Mouse (Mus musculus): ENCODE data around the gene Smarca5. TPM values are rescaled to one million over a fixed set of nuclear protein-coding genes. Genes with fewer than 3 reads are reported as not detected.

The Smarca5 gene
- polyA plus RNA-seq, 1 experiment from 2014 or later = 106 TPM

DNA sequence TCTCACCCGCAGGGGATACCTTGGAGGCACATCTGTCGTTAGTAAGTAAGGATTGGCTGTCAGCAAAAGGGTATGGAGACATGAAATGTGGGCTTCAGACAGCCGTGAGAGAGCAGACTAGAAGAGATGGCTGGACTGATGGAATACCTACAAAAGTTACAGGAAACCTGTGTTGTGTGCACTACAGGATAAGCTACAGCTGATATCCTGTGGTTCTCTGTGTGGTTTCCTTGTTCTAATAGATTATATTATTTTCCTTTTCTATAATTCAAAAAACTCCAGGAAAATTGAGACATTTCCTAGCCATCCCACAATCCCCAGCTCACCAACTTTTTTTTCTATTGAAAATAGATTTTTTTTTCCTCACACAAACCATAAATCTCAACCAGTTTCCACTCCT, 75.8 kb downstream of the Smarca5 start:
- no peak for ATAC-seq (ENCODE audit: insufficient read depth)

DNA sequence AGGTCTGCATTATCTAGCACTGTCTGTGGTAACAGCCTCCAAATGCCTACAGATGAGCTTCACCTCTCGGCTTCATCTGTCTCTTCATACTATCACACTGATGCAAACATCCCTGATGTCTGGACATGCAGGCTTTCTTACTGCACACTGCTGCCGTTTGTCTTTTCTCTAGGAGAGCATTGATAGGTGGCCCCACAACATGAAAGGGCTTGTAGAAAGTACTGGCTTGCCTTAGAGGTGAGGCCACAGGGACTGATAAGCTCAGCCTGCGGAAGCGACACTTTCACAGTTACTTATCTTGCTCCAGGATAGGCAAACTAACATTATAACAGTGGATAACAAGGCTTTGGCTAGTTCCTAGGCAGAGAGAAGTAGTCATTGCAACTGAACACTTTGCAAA, 78.2 kb downstream of the Smarca5 start:
- Histone ChIP-seq H3K27ac (ENCODE audit: low read depth) (no peak overlapping the region), H3K9ac (no peak overlapping the region), H3K4me2 (no peak overlapping the region), H3K27me3 (ENCODE audit: insufficient read depth, low read length) (no peaks in the 10 kb centered on the region), H3K4me3 (ENCODE audit: low read depth, low read length) (no peak overlapping the region), H3K36me3 (ENCODE audit: insufficient read depth) (no peaks in the 10 kb centered on the region), H3K4me1 (ENCODE audit: insufficient read depth) (no peaks in the 10 kb centered on the region), H3K9me3 (ENCODE audit: low read depth, low read length) (no peaks in the 10 kb centered on the region)
- 38% methylated on average over 4 of the region's 4 CpGs for WGBS
- no peak for ATAC-seq (ENCODE audit: insufficient read depth)
- TF ChIP-seq CTCF (IDR thresholded peaks at IDR 0.05; ENCODE audit: low read depth) = no peak
- no peak for DNase-seq

More for the DNA sequence above, 75.8 kb downstream of the Smarca5 start:
- Histone ChIP-seq H3K4me2 (no peak overlapping the region), H3K9me3 (ENCODE audit: low read depth, low read length) (no peaks in the 10 kb centered on the region), H3K27ac (ENCODE audit: low read depth) (no peak overlapping the region), H3K4me3 (ENCODE audit: low read depth, low read length) (no peak overlapping the region), H3K4me1 (ENCODE audit: insufficient read depth) (no peaks in the 10 kb centered on the region), H3K36me3 (ENCODE audit: insufficient read depth) (no peaks in the 10 kb centered on the region), H3K9ac (no peak overlapping the region), H3K27me3 (ENCODE audit: insufficient read depth, low read length) (no peaks in the 10 kb centered on the region)
- no peak for TF ChIP-seq CTCF (IDR thresholded peaks at IDR 0.05; ENCODE audit: low read depth)
- no peak for DNase-seq
- WGBS = 65% methylated on average over 3 of the region's 3 CpGs

DNA sequence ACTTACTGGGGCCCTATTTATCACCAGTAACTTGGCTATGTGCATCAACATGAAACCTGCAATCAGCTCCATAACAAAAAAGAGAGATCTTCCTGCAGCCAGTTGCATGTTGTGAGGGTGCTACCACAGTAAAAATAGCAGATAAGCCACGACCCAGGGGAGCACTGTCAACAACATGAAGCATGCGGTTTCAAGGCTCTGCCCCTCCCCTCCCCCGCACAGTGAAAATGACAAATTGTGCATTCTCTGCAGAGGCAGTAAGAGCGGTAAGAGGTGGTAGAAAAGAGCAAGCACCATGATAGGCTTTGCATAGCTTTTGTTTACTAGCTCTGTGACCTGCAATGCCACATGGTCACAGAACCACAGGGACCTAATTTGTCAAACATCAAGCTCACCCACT, 81.7 kb downstream of the Smarca5 start:
- ATAC-seq (ENCODE audit: insufficient read depth) (no peak), DNase-seq (no peak)
- H3K4me1 ChIP-seq (ENCODE audit: insufficient read depth) = no peaks in the 10 kb centered on the region
- no peaks in the 10 kb centered on the region for H3K9me3 ChIP-seq (ENCODE audit: low read depth, low read length)
- no peak overlapping the region for H3K4me2 ChIP-seq
- 14% methylated on average over 4 of the region's 4 CpGs for WGBS
- no peak overlapping the region for H3K27ac ChIP-seq (ENCODE audit: low read depth)
- H3K27me3 ChIP-seq (ENCODE audit: insufficient read depth, low read length) = no peaks in the 10 kb centered on the region
- no peak overlapping the region for H3K9ac ChIP-seq
- H3K36me3 ChIP-seq (ENCODE audit: insufficient read depth) = no peaks in the 10 kb centered on the region
- no peak for TF ChIP-seq CTCF (IDR thresholded peaks at IDR 0.05; ENCODE audit: low read depth)
- no peak overlapping the region for H3K4me3 ChIP-seq (ENCODE audit: low read depth, low read length)

Other genes starting within 250 kb of the Smarca5 start
- gene Gypa, start 245.7 kb downstream of the Smarca5 start, polyA plus RNA-seq (2014; fragmentation: Nextera tagmentation; extraction: Ambion mirVana) = 4.1 and 6.3 TPM in 2 replicates
- gene Frem3, start 128.4 kb downstream of the Smarca5 start, polyA plus RNA-seq (2014; fragmentation: Nextera tagmentation; extraction: Ambion mirVana) = 0.11 and 0.41 TPM in 2 replicates
- 36.2 and 37.8 TPM in 2 replicates for gene Gab1, start 141.0 kb upstream of the Smarca5 start, polyA plus RNA-seq (2014; fragmentation: Nextera tagmentation; extraction: Ambion mirVana)

Measured in lung, embryonic 14.5 days (tissue).